Mouse (Mus musculus) layer of hippocampus, postnatal 25 days (tissue): Measurements from ENCODE around the gene Ndc1. TPM values are rescaled to one million over a fixed set of nuclear protein-coding genes. Genes with fewer than 3 reads are reported as not detected.
"Not testable (repeated sequence)": the region's sequence is repeated elsewhere in the genome, so short reads cannot be mapped to it uniquely, and the experiment has no call there.

Experiments used
- DNase-seq, 2 experiments: peaks; one replicate each; pipeline ENCODE4 v3.0.0; 2022; ENCODE audit warnings: mixed read lengths in 2 of 2, low spot score in 1 of 2; ENCODE audit errors: extremely low spot score in 1 of 2
- total RNA-seq, 2 experiments: library from RNA; stranded (reverse); gene quantifications; 2 replicates each; pipeline ENCODE4 v1.2.3; 2021

Gene Ndc1
- total RNA-seq: 10 to 100 TPM; 12.2 to 13.1 TPM

DNA sequence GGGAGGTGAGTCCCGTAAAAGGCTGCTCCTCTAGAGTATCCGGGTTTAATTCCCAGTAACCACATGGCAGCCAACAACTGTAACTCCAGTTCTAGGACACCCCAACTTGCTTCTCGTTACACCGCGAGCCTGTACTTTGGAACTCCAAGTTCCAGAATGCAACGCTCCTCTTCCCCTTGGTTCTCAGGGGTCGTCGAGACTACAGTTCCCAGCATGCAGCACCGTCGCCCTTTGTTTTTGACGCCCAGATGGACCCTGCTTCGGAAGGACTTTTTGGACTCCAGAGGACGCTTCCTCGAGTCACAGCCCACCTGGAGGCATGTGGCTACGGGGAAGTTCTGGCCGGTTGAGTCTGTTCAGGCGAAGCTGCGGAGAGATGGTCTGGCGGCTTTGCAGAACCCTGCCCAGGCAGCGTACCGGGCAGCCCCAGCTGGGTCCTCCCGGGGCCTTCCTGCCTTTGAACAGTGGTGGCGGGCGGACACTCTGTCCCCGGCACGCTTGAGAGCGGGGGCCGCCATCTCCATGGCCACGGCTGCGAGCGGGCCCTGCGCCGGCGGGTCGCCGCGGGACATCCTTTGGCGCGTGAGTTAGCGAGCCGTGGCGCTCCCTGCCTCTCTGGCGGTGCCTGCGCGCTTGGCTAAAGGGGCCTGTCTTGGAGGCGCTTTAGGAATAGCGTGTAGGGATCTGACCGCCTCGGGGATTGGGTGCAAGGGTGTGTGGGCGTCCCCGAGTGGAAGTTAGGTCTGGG lies at the start of gene Ndc1:
Gene Ndc1, plus strand, starts transcription at position 218 of the 748 bp plus-strand sequence.
- peak; percentile 69 to 85 for DNase-seq

DNA sequence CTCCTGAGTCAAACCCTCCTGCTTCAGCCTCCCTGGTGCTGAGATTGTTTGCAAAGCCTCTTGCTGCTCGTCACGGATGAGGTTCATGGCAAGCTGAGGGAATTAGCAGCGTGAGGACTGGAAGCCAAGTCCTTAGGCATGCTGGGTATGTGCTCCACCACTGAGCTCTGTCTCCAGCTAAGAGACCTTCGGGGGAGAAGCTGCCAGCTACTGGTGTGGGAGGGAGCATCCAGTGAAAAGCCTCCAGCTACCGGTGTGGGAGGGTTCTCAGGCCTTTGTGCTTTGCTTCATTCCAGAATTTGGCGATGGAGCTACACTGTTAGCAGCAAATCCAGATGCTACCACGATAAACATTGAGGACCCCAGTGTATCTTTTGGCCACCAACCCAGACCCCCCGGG lies 48.9 kb upstream of the Ndc1 start:
- no peak for DNase-seq

- DNase-seq: no peak
Observed at GRCm38 (mm10) chr4:107321041-107321440, 46.5 kb upstream of the Ndc1 start.

- DNase-seq: no peak
Observed at GRCm38 (mm10) chr4:107323113-107323512, 44.5 kb upstream of the Ndc1 start.

DNA sequence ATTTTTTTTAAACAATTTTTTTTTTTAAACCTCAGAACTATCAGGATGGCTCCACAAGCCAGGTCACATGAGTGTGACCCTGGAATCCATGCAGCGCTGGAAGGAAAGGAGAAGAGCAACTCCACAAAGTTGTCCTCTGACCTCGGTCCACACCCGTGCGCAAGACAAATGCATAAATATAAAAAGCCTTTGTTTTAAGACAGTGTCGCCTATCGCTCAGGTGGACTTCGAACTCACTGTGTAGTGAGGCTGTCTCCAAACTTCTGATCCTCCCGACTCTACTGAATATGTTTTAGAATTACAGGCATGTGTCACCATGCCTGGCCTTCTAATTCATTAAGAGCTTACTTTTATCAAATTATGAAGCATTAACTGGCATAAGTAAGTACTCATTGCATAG lies 39.1 kb upstream of the Ndc1 start:
- no peak for DNase-seq

DNA sequence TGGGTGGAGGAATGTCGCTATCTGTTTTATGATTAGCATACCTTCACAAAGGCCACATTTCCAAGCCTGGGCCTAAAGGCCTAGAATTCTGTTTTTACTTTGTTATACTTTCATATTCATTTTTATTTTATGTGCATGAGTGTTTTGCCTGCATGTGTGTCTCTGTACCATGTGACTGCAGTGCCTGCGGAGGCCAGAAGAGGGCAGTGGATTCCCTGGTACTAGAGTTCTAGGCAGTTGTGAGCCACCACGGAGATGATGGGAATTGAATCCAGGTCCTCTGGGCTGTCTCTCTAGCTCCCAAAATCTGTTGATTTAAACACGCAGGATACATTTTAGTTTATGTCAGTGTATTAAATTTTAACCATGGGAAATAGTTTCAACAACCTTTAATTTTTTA lies 34.1 kb upstream of the Ndc1 start:
- DNase-seq: no peak

DNA sequence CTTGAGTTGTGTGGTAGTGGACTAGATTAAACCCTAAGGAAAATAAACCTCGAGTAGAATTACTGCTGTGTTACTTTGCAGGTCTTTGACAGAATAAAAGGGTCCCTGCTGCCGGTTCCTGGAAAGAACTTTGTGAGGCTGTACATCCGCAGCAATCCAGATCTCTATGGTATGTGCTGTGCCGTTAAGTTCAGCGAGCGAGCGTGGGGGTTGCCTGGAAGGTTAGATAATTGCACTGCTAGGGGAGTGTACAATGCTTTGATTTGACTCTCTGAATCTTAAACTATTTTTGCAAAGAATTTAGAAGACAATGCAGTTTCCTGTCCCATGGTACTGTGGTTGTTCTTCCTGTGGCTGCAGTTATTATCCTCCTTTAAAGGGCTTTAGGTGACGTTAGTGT lies 31.2 kb upstream of the Ndc1 start:
- no peak for DNase-seq

GRCm38 (mm10) chr4:107337455-107337854 lies 30.1 kb upstream of the Ndc1 start:
- no peak for DNase-seq

DNA sequence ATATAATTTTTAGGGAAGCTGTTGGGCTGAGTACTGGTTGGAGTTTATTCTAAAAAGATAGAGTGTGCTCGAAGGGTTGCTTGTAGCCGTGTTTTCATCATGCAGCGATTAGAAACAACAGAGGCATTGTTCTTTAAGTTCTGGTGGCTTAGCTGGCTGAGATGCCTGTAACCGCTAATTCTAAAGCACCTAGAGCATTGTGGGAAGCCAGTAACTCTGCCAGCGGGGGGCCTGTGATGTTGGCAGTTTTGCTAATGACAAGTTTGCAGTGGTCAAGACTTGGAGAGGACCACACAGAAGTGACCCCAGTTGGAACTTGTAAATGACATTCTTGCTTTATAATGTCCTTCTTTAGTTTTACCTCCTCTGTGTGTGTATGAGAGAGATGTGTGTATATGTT lies 26.2 kb upstream of the Ndc1 start:
- DNase-seq: no peak

DNA sequence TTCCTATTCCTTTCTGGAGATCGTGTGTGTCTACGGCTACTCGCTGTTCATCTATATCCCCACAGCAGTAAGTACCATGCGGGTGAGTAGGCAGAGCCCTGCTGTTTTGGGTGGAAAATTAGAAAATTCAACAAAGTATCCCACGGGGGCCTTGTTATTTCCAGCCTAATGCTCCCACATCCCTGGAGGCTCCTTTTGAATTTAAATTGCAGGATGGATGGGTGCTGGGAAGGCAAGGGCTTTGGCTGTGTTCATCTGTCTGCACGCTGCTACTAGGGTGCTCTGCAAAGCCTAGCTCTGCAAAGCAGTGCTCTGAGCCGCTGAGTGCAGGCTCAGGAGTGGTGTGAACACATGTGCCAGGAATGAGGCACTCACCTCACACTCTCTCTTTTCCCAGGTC lies 23.0 kb upstream of the Ndc1 start:
- no peak for DNase-seq

GRCm38 (mm10) chr4:107347221-107347620 lies 20.4 kb upstream of the Ndc1 start:
- no peak for DNase-seq

DNA sequence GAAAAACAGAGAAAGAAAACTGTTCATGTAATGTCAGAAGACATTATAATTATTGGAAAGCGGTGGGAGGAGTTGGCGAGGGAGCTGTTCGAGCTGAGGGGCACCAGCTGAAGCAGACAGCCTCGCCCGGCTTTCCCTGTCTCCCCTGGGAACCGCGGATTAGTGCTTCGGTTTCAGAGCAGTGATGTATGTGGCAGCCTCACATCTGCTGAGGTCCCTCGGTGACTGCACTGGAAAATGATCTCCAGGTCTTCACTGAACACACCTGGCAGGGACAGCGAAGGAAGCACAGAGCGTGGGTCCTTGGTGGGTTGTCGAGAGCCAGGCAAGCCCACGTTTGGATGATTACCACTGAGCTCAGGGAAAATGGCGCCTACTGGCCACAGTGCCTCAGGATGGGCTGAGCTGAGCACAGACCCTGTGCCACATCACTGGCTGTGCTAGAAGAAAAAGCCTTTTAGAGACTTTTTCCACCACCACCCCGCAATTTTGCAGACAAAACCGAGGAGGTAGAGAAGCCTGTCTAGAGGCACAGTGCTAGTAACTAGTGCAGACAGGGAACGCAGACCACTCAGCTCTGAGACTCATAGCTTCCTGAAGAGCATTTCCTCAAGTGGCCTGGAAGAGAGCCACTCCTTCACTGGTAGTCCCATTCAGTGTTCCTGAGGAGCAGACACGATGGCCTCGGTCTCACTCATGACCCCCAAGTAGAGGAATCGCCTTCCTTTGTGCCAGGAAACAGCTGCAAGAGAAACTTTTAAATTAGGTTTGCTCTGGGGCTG lies 18.9 kb upstream of the Ndc1 start:
- no peak for DNase-seq

DNA sequence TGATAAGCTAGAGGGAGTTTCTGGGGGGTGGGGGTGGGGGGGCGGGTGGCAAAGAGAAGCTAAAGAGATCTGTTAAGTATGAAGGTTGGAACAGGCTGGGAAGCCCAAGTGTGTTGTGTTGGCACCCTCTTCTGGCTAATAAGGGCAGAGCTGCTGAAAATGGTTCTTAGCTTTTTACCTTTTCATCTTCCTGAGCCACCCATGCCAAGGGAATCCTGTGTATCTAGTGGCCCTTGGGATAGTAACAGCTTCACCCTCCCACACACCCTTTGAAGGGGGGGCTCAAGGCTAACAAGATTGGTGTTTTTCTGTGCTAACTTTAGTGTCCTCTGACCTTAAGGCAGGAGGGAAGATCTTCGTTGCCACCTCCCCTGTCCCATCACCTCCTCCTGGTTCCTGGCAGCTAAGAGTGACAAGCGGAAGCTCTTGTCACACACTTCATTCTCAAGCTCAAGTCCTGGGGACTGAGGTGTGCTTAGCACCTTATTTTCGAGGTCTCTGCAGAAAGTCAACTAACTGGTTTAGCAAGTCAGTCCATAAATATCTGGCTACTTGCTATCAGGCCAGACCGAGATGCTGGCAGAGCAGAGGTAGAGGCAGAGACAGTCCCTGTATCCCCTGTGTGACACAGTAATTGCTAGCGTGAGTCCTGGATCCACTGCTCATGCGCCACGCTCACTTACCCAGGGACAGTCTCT lies 18.1 kb upstream of the Ndc1 start:
- peak in 1 of 2 experiments; percentile 23 for DNase-seq

GRCm38 (mm10) chr4:107351368-107351767 lies 16.2 kb upstream of the Ndc1 start:
- DNase-seq: no peak

- DNase-seq: no peak
Observed at GRCm38 (mm10) chr4:107353612-107354011, 14.0 kb upstream of the Ndc1 start.

DNA sequence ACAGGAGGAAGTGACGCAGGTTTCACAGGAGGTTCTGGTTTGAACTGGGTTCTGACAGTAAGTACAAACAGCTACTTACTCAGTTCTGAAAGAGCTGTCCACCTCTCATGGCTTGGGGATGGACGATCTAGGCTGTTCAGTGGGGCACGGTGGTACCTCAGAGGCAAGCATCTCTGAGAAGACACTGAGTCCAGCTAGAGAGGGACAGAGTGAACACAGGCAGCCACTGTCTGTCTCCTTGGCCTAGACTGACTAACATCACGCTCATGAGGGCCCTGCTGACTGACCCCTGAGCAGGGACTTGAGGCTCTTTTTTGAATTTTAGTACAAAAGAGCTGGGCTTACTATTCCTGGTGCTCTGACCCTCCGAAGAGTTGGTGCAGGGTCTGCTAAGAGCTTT lies 13.5 kb upstream of the Ndc1 start:
- DNase-seq: no peak

DNA sequence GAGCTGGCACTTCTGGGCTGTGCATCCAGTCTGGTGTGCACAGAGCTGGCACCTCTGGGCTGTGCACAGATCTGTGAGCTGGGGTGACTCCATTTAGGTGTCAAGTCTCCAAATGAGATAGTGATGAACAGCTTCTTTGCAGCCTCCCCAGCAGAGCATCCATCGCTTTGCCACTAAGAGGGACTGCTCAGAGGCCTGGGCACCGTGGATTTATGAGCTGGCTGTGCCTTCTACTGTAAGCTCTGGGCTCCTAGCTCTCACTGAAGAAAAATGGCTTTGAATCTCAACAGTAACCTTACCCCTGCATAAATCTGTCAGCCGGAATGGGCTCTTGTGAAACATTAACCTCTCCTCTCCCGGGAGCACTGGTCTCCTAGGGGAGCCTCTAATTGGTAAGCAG lies 13.0 kb upstream of the Ndc1 start:
- DNase-seq: no peak

- DNase-seq: not testable (repeated sequence)
Observed at GRCm38 (mm10) chr4:107357172-107357571, 10.4 kb upstream of the Ndc1 start.

- peak in 1 of 2 experiments; percentile 20 for DNase-seq
Observed at GRCm38 (mm10) chr4:107358460-107358859, 9.1 kb upstream of the Ndc1 start.

GRCm38 (mm10) chr4:107360457-107361145 lies 7.0 kb upstream of the Ndc1 start:
- no peak for DNase-seq

DNA sequence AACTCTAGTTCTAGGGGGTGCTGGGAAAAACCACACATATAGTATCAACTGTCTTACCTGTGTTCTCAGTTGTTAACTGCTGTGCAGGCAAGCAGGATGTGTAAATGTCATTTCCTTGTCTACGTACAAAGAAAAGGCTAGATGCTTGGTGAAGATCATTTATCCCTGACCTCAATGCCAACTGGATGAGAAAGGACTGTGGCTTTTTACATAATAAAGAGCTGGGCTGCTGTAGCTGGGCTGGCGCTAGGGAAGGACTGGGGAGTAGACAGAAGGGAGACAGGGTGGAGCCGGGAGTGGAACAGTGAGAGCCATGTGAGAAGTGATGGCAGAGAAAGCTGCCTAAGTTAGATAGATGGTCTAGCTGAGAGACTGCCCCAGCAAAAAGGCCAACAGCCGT lies 4.8 kb upstream of the Ndc1 start:
- DNase-seq: no peak
